Mouse (Mus musculus) thymus, adult 2 months (tissue): ENCODE results near the gene Exoc6b.

Experiments
- CTCF ChIP-seq: fragments of 200-500 bp; IDR thresholded peaks from 2 replicates; pipeline ENCODE4 v1.5.1; 2012; ENCODE audit warnings: mild to moderate bottlenecking, control low read depth, low read length, moderate library complexity, borderline replicate concordance; ENCODE audit not compliant: control insufficient read depth, poor library complexity, insufficient read depth; ENCODE audit errors: extremely low read depth
- POLR2A ChIP-seq: fragments of 200-500 bp; IDR thresholded peaks from 2 replicates; pipeline ENCODE4 v1.6.1; 2012; ENCODE audit warnings: mild to moderate bottlenecking, low read length, control low read depth, moderate library complexity; ENCODE audit not compliant: control insufficient read depth, poor library complexity, insufficient read depth; ENCODE audit errors: extremely low read depth

- TF ChIP-seq CTCF (no peak), POLR2A (no peak)
Observed at GRCm38 (mm10) chr6:85105033-85105615, 35.8 kb upstream of the Exoc6b start.
